Mouse (Mus musculus) hindbrain, embryonic 10.5 days (tissue): ENCODE measurements around the gene Olfr348. TPM values are rescaled to one million over a fixed set of nuclear protein-coding genes. Genes with fewer than 3 reads are reported as not detected.

Experiments used
- DNase-seq: peaks from one replicate; pipeline ENCODE4 v3.0.0-alpha.2; 2017; ENCODE audit warnings: low spot score
- H3K27ac ChIP-seq: fragments of 300-500 bp; sonication (generic); 2 replicates; pipeline ENCODE4 v1.5.1; 2016; ENCODE audit warnings: mild to moderate bottlenecking, moderate library complexity
- H3K27me3 ChIP-seq: fragments of 300-500 bp; sonication (generic); 2 replicates; pipeline ENCODE4 v1.6.1; 2016; ENCODE audit warnings: mild to moderate bottlenecking; ENCODE audit not compliant: poor library complexity, insufficient read depth, severe bottlenecking
- H3K36me3 ChIP-seq: fragments of 300-500 bp; sonication (generic); 2 replicates; pipeline ENCODE4 v1.6.1; 2016; ENCODE audit warnings: mild to moderate bottlenecking, moderate library complexity
- H3K4me1 ChIP-seq: fragments of 300-500 bp; sonication (generic); replicated peaks from 2 replicates; pipeline ENCODE4 v1.6.1; 2016; ENCODE audit warnings: mild to moderate bottlenecking
- H3K4me3 ChIP-seq: fragments of 300-500 bp; sonication (generic); 2 replicates; pipeline ENCODE4 v1.5.1; 2016; ENCODE audit warnings: mild to moderate bottlenecking, moderate library complexity
- H3K9me3 ChIP-seq: fragments of 300-500 bp; sonication (generic); 2 replicates; pipeline ENCODE4 v1.6.1; 2016; ENCODE audit warnings: mild to moderate bottlenecking, moderate library complexity
- WGBS: fragments of 180-500 bp; shearing (Covaris S2); methylation state at CpG from one replicate; pipeline ENCODE4 v1.1.7; 2016; 5-methylcytosine and 5-hydroxymethylcytosine counted together
- polyA plus RNA-seq: library from polyadenylated mRNA; unstranded; fragments of >200 nt; fragmentation: Nextera tagmentation; extraction: Ambion mirVana; gene quantifications from 2 replicates; pipeline ENCODE4 v1.2.1, GENCODE M21; 2016

Gene Olfr348
- polyA plus RNA-seq = not detected in 2 replicates

- no peaks in the 10 kb centered on the region for H3K4me1 ChIP-seq
- no peaks in the 10 kb centered on the region for H3K36me3 ChIP-seq
- peaks cover 29% of the 10 kb centered on the region for H3K9me3 ChIP-seq
- no peak within 1 kb of the TSS for H3K4me3 ChIP-seq
- no peak for DNase-seq
- no peak within 1 kb of the TSS for H3K27ac ChIP-seq
- WGBS = 71% methylated on average over 2 of the region's 2 CpGs
- H3K27me3 ChIP-seq = no peaks in the 10 kb centered on the region
Observed at GRCm38 (mm10) chr2:36783976-36784375, at the start of gene Olfr348. TSS of gene Olfr348 (plus strand) at chr2:36784276.

- no peak for DNase-seq
- Histone ChIP-seq H3K27ac (no peak overlapping the region), H3K4me1 (no peaks in the 10 kb centered on the region), H3K36me3 (no peaks in the 10 kb centered on the region), H3K4me3 (no peak overlapping the region), H3K27me3 (no peaks in the 10 kb centered on the region), H3K9me3 (peaks cover 27% of the 10 kb centered on the region)
- 59% methylated on average over 3 of the region's 3 CpGs for WGBS
Observed at GRCm38 (mm10) chr2:36736226-36736625, 47.9 kb upstream of the Olfr348 start.

GRCm38 (mm10) chr2:36790238-36790637 is 6.2 kb downstream of the Olfr348 start, which contains the start of gene Olfr50:
TSS of gene Olfr50 (plus strand) at chr2:36790538.
- no peak within 1 kb of the TSS for H3K4me3 ChIP-seq
- H3K9me3 ChIP-seq = peaks cover 38% of the 10 kb centered on the region
- H3K4me1 ChIP-seq = no peaks in the 10 kb centered on the region
- no peak within 1 kb of the TSS for H3K27ac ChIP-seq
- DNase-seq = no peak
- no peaks in the 10 kb centered on the region for H3K36me3 ChIP-seq
- no peaks in the 10 kb centered on the region for H3K27me3 ChIP-seq
- WGBS = 82% methylated on average over 2 of the region's 2 CpGs

- 85% methylated on average over 1 of the region's 1 CpGs for WGBS
- Histone ChIP-seq H3K27me3 (no peaks in the 10 kb centered on the region), H3K4me3 (no peak within 1 kb of the TSS), H3K36me3 (no peaks in the 10 kb centered on the region), H3K9me3 (peaks cover 49% of the 10 kb centered on the region), H3K4me1 (no peaks in the 10 kb centered on the region), H3K27ac (no peak within 1 kb of the TSS)
- DNase-seq = no peak
Observed at GRCm38 (mm10) chr2:36816932-36817331, 32.9 kb downstream of the Olfr348 start, which contains the start of gene Olfr3. TSS of gene Olfr3 (minus strand) at chr2:36817032.

Other genes with a start within 250 kb of the Olfr348 start
- gene Olfr344, start 217.6 kb upstream of the Olfr348 start, polyA plus RNA-seq = not detected in 2 replicates
- gene Olfr345, start 144.2 kb upstream of the Olfr348 start, polyA plus RNA-seq = not detected in 2 replicates
- not detected in 2 replicates for gene Olfr346, start 98.5 kb upstream of the Olfr348 start, polyA plus RNA-seq
- not detected in 2 replicates for gene Olfr347, start 52.4 kb upstream of the Olfr348 start, polyA plus RNA-seq
- gene Olfr50, start 6.3 kb downstream of the Olfr348 start, polyA plus RNA-seq = not detected in 2 replicates
- not detected in 2 replicates for gene Olfr3, start 32.8 kb downstream of the Olfr348 start, polyA plus RNA-seq
- not detected in 2 replicates for gene Olfr350, start 62.0 kb downstream of the Olfr348 start, polyA plus RNA-seq
- not detected in 2 replicates for gene Olfr351, start 78.4 kb downstream of the Olfr348 start, polyA plus RNA-seq
- not detected in 2 replicates for gene Olfr352, start 84.2 kb downstream of the Olfr348 start, polyA plus RNA-seq
- gene Olfr353, start 108.7 kb downstream of the Olfr348 start, polyA plus RNA-seq = not detected in 2 replicates
- not detected in 2 replicates for gene Olfr354, start 121.4 kb downstream of the Olfr348 start, polyA plus RNA-seq
- gene Olfr355, start 144.6 kb downstream of the Olfr348 start, polyA plus RNA-seq = not detected in 2 replicates
- gene Olfr356, start 152.8 kb downstream of the Olfr348 start, polyA plus RNA-seq = not detected in 2 replicates
- not detected in 2 replicates for gene Olfr357, start 209.6 kb downstream of the Olfr348 start, polyA plus RNA-seq
- gene Olfr358, start 225.1 kb downstream of the Olfr348 start, polyA plus RNA-seq = not detected in 2 replicates